Mouse (Mus musculus) MEL (cell line): ENCODE measurements at regions not wholly inside any gene's neighbourhood (a gene's known extent, or its start where the extent isn't known, plus 50 kb on each side); places are given as distances from the start of the nearest gene placed in this dataset.

ENCODE experiments used
- DNase-seq: peaks from one replicate; pipeline ENCODE4 v3.0.0; 2011; ENCODE audit warnings: low read depth, low spot score
- H3K27ac ChIP-seq: 2 replicates; pipeline ENCODE4 v1.5.1; 2012; ENCODE audit warnings: low read depth, mild to moderate bottlenecking, control low read depth, low read length, moderate library complexity; ENCODE audit not compliant: control insufficient read depth
- H3K27me3 ChIP-seq, 2 experiments: fragments of 150-350 bp in 1 of 2; sonication (generic) in 1 of 2; 2 replicates each; pipeline ENCODE4 v1.6.1; 2012; ENCODE audit warnings: low read length in 2 of 2, mild to moderate bottlenecking in 2 of 2, improper control_type of control experiment in 1 of 2, moderate library complexity in 1 of 2; ENCODE audit not compliant: insufficient read depth in 2 of 2, control insufficient read depth in 1 of 2
- H3K36me3 ChIP-seq, 2 experiments: 2 replicates each; pipeline ENCODE4 v1.6.1; 2012 to 2014; ENCODE audit warnings: low read length in 2 of 2, improper control_type of control experiment in 1 of 2, inconsistent platforms in 1 of 2, mild to moderate bottlenecking in 1 of 2; ENCODE audit not compliant: insufficient read depth in 2 of 2, control insufficient read depth in 1 of 2
- H3K4me1 ChIP-seq, 2 experiments: fragments of 150-350 bp in 1 of 2; sonication (generic) in 1 of 2; 2 replicates each; pipeline ENCODE4 v1.6.1; 2012; ENCODE audit warnings: low read length in 2 of 2, improper control_type of control experiment in 1 of 2, mild to moderate bottlenecking in 1 of 2; ENCODE audit not compliant: insufficient read depth in 2 of 2, control insufficient read depth in 1 of 2
- H3K4me3 ChIP-seq, 2 experiments: fragments of 150-350 bp in 1 of 2; sonication (generic) in 1 of 2; 2 replicates each; pipeline ENCODE4 v1.5.1; 2012; ENCODE audit warnings: low read depth in 2 of 2, low read length in 2 of 2, mild to moderate bottlenecking in 2 of 2, moderate library complexity in 2 of 2, control low read depth in 1 of 2, improper control_type of control experiment in 1 of 2; ENCODE audit not compliant: control insufficient read depth in 1 of 2, insufficient read depth in 1 of 2
- H3K79me2 ChIP-seq: 2 replicates; pipeline ENCODE4 v1.6.1; 2012; ENCODE audit warnings: mild to moderate bottlenecking, low read length, moderate library complexity; ENCODE audit not compliant: control insufficient read depth, poor library complexity, insufficient read depth
- H3K9ac ChIP-seq: 2 replicates; pipeline ENCODE4 v1.6.1; 2012; ENCODE audit warnings: low read depth, mild to moderate bottlenecking, control low read depth, low read length, moderate library complexity; ENCODE audit not compliant: control insufficient read depth, poor library complexity, severe bottlenecking
- H3K9me3 ChIP-seq: fragments of 150-350 bp; sonication (generic); replicated peaks from 2 replicates; pipeline ENCODE4 v1.6.1; 2012; ENCODE audit warnings: mild to moderate bottlenecking, low read length, improper control_type of control experiment, moderate library complexity; ENCODE audit not compliant: insufficient read depth
- CHD2 ChIP-seq: IDR thresholded peaks from 2 replicates; pipeline ENCODE4 v1.6.1; 2011; ENCODE audit warnings: low read length, improper control_type of control experiment
- ELF1 ChIP-seq: IDR thresholded peaks from 2 replicates; pipeline ENCODE4 v1.6.1; 2014; ENCODE audit warnings: low read depth, mild to moderate bottlenecking, inconsistent platforms, low read length, improper control_type of control experiment, moderate library complexity
- GATA1 ChIP-seq: IDR thresholded peaks from 2 replicates; pipeline ENCODE4 v1.6.1; 2011; ENCODE audit warnings: low read depth, low read length, improper control_type of control experiment
- HCFC1 ChIP-seq: IDR thresholded peaks from 2 replicates; pipeline ENCODE4 v1.6.1; 2012; ENCODE audit warnings: low read depth, mild to moderate bottlenecking, inconsistent platforms, low read length, improper control_type of control experiment, moderate library complexity
- JUND ChIP-seq: IDR thresholded peaks from 2 replicates; pipeline ENCODE4 v1.6.1; 2011; ENCODE audit warnings: low read depth, mild to moderate bottlenecking, improper control_type of control experiment, low read length
- KAT2A ChIP-seq: conservative IDR thresholded peaks from 2 replicates; pipeline ENCODE4 v1.6.1; 2012; ENCODE audit warnings: low read depth, low read length, improper control_type of control experiment, inconsistent platforms
- MAFK ChIP-seq: IDR thresholded peaks from 2 replicates; pipeline ENCODE4 v1.6.1; 2011; ENCODE audit warnings: low read depth, mild to moderate bottlenecking, low read length, improper control_type of control experiment, borderline replicate concordance
- MAX ChIP-seq: IDR thresholded peaks from 2 replicates; pipeline ENCODE4 v1.6.1; 2011; ENCODE audit warnings: low read length, improper control_type of control experiment
- MEF2A ChIP-seq: IDR thresholded peaks from 2 replicates; pipeline ENCODE4 v1.6.1; 2014; ENCODE audit warnings: low read depth, mild to moderate bottlenecking, inconsistent platforms, low read length, improper control_type of control experiment; ENCODE audit not compliant: poor library complexity, insufficient replicate concordance, severe bottlenecking; ENCODE audit errors: extremely low read depth
- MYC ChIP-seq: IDR thresholded peaks from 2 replicates; pipeline ENCODE4 v1.6.1; 2011; ENCODE audit warnings: low read depth, mild to moderate bottlenecking, low read length, improper control_type of control experiment, moderate library complexity
- POLR2AphosphoS2 ChIP-seq: IDR thresholded peaks from 2 replicates; pipeline ENCODE4 v1.6.1; 2011; ENCODE audit warnings: low read length, improper control_type of control experiment
- POLR2AphosphoS5 ChIP-seq: IDR thresholded peaks from 2 replicates; pipeline ENCODE4 v1.6.1; 2012; ENCODE audit warnings: low read depth, borderline replicate concordance, mild to moderate bottlenecking, inconsistent platforms, low read length, moderate library complexity, mixed read lengths
- RCOR1 ChIP-seq: IDR thresholded peaks from 2 replicates; pipeline ENCODE4 v1.6.1; 2012; ENCODE audit warnings: low read depth, mild to moderate bottlenecking, inconsistent platforms, low read length, improper control_type of control experiment
- SIN3A ChIP-seq: IDR thresholded peaks from 2 replicates; pipeline ENCODE4 v1.6.1; 2012; ENCODE audit warnings: low read length, improper control_type of control experiment, inconsistent platforms
- UBTF ChIP-seq: IDR thresholded peaks from 2 replicates; pipeline ENCODE4 v1.6.1; 2012; ENCODE audit warnings: low read depth, mild to moderate bottlenecking, inconsistent platforms, low read length, improper control_type of control experiment, moderate library complexity, borderline replicate concordance; ENCODE audit not compliant: insufficient read depth
- USF2 ChIP-seq, 2 experiments: IDR thresholded peaks; 2 replicates each; pipeline ENCODE4 v1.6.1; 2011 to 2012; ENCODE audit warnings: improper control_type of control experiment in 2 of 2, low read length in 2 of 2, borderline replicate concordance in 1 of 2, inconsistent platforms in 1 of 2, low read depth in 1 of 2, mild to moderate bottlenecking in 1 of 2; ENCODE audit not compliant: insufficient read depth in 1 of 2
- ZKSCAN1 ChIP-seq: IDR thresholded peaks from 2 replicates; pipeline ENCODE4 v1.6.1; 2012; ENCODE audit warnings: low read depth, mild to moderate bottlenecking, inconsistent platforms, low read length, improper control_type of control experiment, moderate library complexity
- ZNF384 ChIP-seq: IDR thresholded peaks from 2 replicates; pipeline ENCODE4 v1.6.1; 2012; ENCODE audit warnings: low read depth, mild to moderate bottlenecking, inconsistent platforms, low read length, improper control_type of control experiment

GRCm38 (mm10) chr9:56559618-56560144 is 141.3 kb downstream of the Hmg20a start:
- no peak overlapping the region for H3K9ac ChIP-seq
- TF ChIP-seq ELF1 (no peak), MYC (no peak)
- no peaks in the 10 kb centered on the region for H3K79me2 ChIP-seq
- peaks cover 0 to 1% of the 10 kb centered on the region in 2 experiments; a peak in 1 of 4 replicates for H3K27me3 ChIP-seq
- H3K27ac ChIP-seq: no peak overlapping the region
- H3K4me1 ChIP-seq: no peaks in the 10 kb centered on the region; a peak in 1 of 4 replicates
- DNase-seq: no peak
- H3K4me3 ChIP-seq: no peak overlapping the region
- no peaks in the 10 kb centered on the region for H3K36me3 ChIP-seq
- no peaks in the 10 kb centered on the region for H3K9me3 ChIP-seq

- no peaks in the 10 kb centered on the region for H3K9me3 ChIP-seq
- 0 out of 4 replicates have a peak, but pooled peaks cover 0 to 1% of the 10 kb centered on the region in 2 experiments for H3K27me3 ChIP-seq
- H3K9ac ChIP-seq: no peak overlapping the region
- no peak for TF ChIP-seq POLR2AphosphoS2
- no peak for TF ChIP-seq HCFC1
- TF ChIP-seq MAFK: no peak
- TF ChIP-seq MAX: no peak
- TF ChIP-seq ZNF384: no peak
- TF ChIP-seq MYC: no peak
- no peaks in the 10 kb centered on the region for H3K79me2 ChIP-seq
- H3K4me1 ChIP-seq: no peaks in the 10 kb centered on the region; a peak in 1 of 4 replicates
- no peaks in the 10 kb centered on the region for H3K36me3 ChIP-seq
- H3K27ac ChIP-seq: no peak overlapping the region
- no peak overlapping the region for H3K4me3 ChIP-seq
- DNase-seq: peak; percentile 21
Observed at GRCm38 (mm10) chr9:56562440-56562839, 144.0 kb downstream of the Hmg20a start.

GRCm38 (mm10) chr9:56564048-56564737 is 145.8 kb downstream of the Hmg20a start:
- Histone ChIP-seq H3K9me3 (no peaks in the 10 kb centered on the region), H3K36me3 (no peaks in the 10 kb centered on the region), H3K4me1 (no peaks in the 10 kb centered on the region; a peak in 1 of 4 replicates), H3K27ac (no peak overlapping the region), H3K4me3 (no peak overlapping the region), H3K79me2 (no peaks in the 10 kb centered on the region), H3K9ac (no peak overlapping the region), H3K27me3 (0 out of 4 replicates have a peak, but pooled peaks cover 0 to 1% of the 10 kb centered on the region in 2 experiments)
- no peak for TF ChIP-seq ZKSCAN1
- no peak for TF ChIP-seq RCOR1
- no peak for TF ChIP-seq GATA1
- no peak for TF ChIP-seq POLR2AphosphoS5
- no peak for TF ChIP-seq UBTF
- TF ChIP-seq CHD2: no peak
- TF ChIP-seq KAT2A: no peak
- TF ChIP-seq MEF2A: no peak
- TF ChIP-seq JUND: no peak
- TF ChIP-seq USF2 (IDR thresholded peaks at IDR 0.05; ENCODE audit: borderline replicate concordance in 1 of 2, insufficient read depth in 1 of 2, low read depth in 1 of 2, low read length in 2 of 2): no peak
- no peak for TF ChIP-seq POLR2AphosphoS2
- TF ChIP-seq SIN3A: no peak
- DNase-seq: no peak
